Mouse (Mus musculus) lung, embryonic 14.5 days (tissue): ENCODE measurements around the gene Ppan. TPM values are rescaled to one million over a fixed set of nuclear protein-coding genes. Genes with fewer than 3 reads are reported as not detected.
A peak's percentile ranks its signal among the peaks of the same experiment; 100 is the strongest.

Source experiments
- ATAC-seq: fragments of 200-750 bp; cut with Nextera tagmentation; 2 replicates; pipeline ENCODE4 v1.8.0; 2017; ENCODE audit warnings: mild to moderate bottlenecking, moderate TSS enrichment, moderate library complexity; ENCODE audit not compliant: insufficient read depth
- DNase-seq: peaks from one replicate; pipeline ENCODE4 v3.0.0-alpha.2; 2015
- H3K27ac ChIP-seq: fragments of 300-500 bp; sonication (generic); 2 replicates; pipeline ENCODE4 v1.5.1; 2014; ENCODE audit warnings: low read depth, mild to moderate bottlenecking, moderate library complexity
- H3K27me3 ChIP-seq: fragments of 300-500 bp; sonication (generic); 2 replicates; pipeline ENCODE4 v1.6.1; 2014; ENCODE audit warnings: low read length, control low read depth; ENCODE audit not compliant: insufficient read depth
- H3K36me3 ChIP-seq: fragments of 300-500 bp; sonication (generic); 2 replicates; pipeline ENCODE4 v1.6.1; 2014; ENCODE audit warnings: control low read depth; ENCODE audit not compliant: insufficient read depth
- H3K4me1 ChIP-seq: fragments of 300-500 bp; sonication (generic); 2 replicates; pipeline ENCODE4 v1.6.1; 2014; ENCODE audit warnings: antibody characterized with exemption, control low read depth; ENCODE audit not compliant: insufficient read depth
- H3K4me2 ChIP-seq: fragments of 300-500 bp; sonication (generic); 2 replicates; pipeline ENCODE4 v1.6.1; 2014; ENCODE audit warnings: mild to moderate bottlenecking
- H3K4me3 ChIP-seq: fragments of 300-500 bp; sonication (generic); 2 replicates; pipeline ENCODE4 v1.5.1; 2014; ENCODE audit warnings: low read depth, low read length
- H3K9ac ChIP-seq: fragments of 300-500 bp; sonication (generic); 2 replicates; pipeline ENCODE4 v1.6.1; 2014
- H3K9me3 ChIP-seq: fragments of 300-500 bp; sonication (generic); 2 replicates; pipeline ENCODE4 v1.6.1; 2016; ENCODE audit warnings: low read depth, low read length, control low read depth
- CTCF ChIP-seq: IDR thresholded peaks from 2 replicates; pipeline ENCODE4 v1.5.1; 2016; ENCODE audit warnings: antibody characterized with exemption, low read depth
- WGBS: fragments of 180-500 bp; shearing (Covaris S2); extraction: QIAGEN DNeasy Blood & Tissue Kit; methylation state at CpG from one replicate; pipeline ENCODE4 v1.1.7; 2014; 5-methylcytosine and 5-hydroxymethylcytosine counted together
- polyA plus RNA-seq: library from polyadenylated mRNA; unstranded; fragments of >200 nt; fragmentation: Nextera tagmentation; extraction: Ambion mirVana; gene quantifications from 2 replicates; pipeline ENCODE4 v1.2.1, GENCODE M21; 2014

Ppan gene
- polyA plus RNA-seq, 1 experiment from 2014 or later: 83.6 TPM

DNA sequence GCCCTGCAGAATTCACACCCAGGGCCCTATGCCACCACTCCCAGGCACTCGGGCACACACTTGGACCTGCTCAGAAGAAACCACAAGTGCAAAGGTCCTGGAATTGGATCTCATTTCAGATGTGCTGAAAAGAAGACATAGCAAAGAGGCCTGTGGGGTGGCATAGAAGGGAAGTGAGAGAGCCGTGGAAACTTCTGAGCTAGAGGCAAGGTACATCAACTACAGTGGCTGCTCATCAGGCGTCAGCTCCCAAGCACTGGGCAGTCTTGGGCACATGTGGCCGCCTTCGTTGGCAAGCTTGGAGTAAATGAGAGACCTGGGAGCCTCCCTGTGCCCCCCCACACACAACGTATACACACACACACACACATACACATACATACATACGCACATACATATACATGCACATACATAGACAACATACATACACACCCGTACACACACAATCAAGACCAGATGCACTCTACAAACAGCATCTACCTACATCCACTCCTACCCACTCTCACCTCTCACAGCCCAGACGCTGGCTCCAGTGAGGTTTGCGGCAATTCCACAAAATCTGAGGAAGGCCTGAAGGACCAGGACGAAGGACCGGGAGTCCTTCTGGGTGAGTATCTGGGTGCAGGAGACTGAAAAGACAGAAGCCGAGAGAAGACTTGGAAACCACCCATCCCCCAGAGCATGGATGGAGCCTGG lies 8.7 kb upstream of the Ppan start, which contains the start of gene Angptl6:
TSS of gene Angptl6 (minus strand) at position 631 of the 696 bp plus-strand sequence.
- Histone ChIP-seq H3K4me3 (peak within 1 kb of the TSS; percentile 37), H3K9me3 (no peaks in the 10 kb centered on the region), H3K4me2 (peak within 1 kb of the TSS; percentile 71), H3K27me3 (no peaks in the 10 kb centered on the region), H3K36me3 (no peaks in the 10 kb centered on the region), H3K27ac (peak within 1 kb of the TSS; percentile 92), H3K4me1 (no peaks in the 10 kb centered on the region), H3K9ac (peak within 1 kb of the TSS; percentile 58)
- DNase-seq: no peak
- no peak for ATAC-seq
- no peak for TF ChIP-seq CTCF
- whole genome bisulfite sequencing: 78% methylated on average over 13 of the region's 13 CpGs

DNA sequence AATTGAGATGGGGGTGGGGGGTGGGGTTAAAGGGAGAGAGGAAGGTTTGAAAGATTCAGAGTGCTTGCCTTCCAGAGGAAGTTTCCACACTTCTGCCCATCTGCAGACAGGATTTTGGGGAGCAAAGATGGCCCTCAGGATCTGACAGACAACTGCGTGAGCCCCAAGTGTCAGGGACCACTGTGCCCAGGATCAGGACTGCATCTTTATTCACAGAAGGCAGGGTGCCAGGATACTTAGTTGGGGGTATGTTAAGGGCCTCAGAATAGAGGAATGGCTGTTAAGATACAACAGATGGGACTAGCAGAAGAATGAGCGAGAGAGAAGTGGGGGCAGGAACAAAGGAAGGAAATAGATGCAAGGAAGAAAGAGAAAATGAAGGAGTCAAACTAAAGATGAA lies 1.4 kb upstream of the Ppan start:
- Histone ChIP-seq H3K36me3 (peaks cover 22% of the 10 kb centered on the region), H3K9me3 (no peaks in the 10 kb centered on the region)
- 92% methylated on average over 2 of the region's 2 CpGs for WGBS

DNA sequence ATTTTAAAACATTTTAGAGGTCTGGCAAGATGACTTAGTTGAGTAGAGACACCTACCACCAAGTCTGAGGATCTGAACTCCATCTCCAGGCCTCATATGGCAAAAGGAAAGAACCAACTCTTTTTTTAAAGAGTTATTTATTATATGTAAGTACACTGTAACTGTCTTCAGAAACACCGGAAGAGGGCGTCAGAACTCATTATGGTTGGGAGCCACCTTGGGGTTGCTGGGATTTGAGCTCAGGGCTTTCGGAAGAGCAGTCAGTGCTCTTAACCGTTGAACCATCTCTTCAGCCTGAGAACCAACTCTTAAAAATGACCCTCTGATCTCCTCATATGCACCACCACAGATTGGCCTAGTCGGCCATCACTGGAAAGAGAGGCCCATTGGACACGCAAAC lies 784 bp upstream of the Ppan start:
- 87% methylated on average over 6 of the region's 6 CpGs for WGBS
- no peak for ATAC-seq
- H3K9ac ChIP-seq: no peak overlapping the region
- no peaks in the 10 kb centered on the region for H3K4me1 ChIP-seq
- no peaks in the 10 kb centered on the region for H3K9me3 ChIP-seq
- no peaks in the 10 kb centered on the region for H3K27me3 ChIP-seq
- peak overlapping the region; percentile 97 for H3K27ac ChIP-seq
- no peak for DNase-seq
- no peak for TF ChIP-seq CTCF
- no peak overlapping the region for H3K4me3 ChIP-seq
- H3K4me2 ChIP-seq: peak overlapping the region; percentile 64
- peaks cover 29% of the 10 kb centered on the region for H3K36me3 ChIP-seq

More for the DNA sequence above, 1.4 kb upstream of the Ppan start:
- H3K27me3 ChIP-seq: no peaks in the 10 kb centered on the region
- ATAC-seq: no peak
- TF ChIP-seq CTCF: no peak
- H3K4me3 ChIP-seq: no peak overlapping the region
- H3K27ac ChIP-seq: no peak overlapping the region
- no peak overlapping the region for H3K4me2 ChIP-seq
- H3K9ac ChIP-seq: no peak overlapping the region
- no peaks in the 10 kb centered on the region for H3K4me1 ChIP-seq
- DNase-seq: no peak

DNA sequence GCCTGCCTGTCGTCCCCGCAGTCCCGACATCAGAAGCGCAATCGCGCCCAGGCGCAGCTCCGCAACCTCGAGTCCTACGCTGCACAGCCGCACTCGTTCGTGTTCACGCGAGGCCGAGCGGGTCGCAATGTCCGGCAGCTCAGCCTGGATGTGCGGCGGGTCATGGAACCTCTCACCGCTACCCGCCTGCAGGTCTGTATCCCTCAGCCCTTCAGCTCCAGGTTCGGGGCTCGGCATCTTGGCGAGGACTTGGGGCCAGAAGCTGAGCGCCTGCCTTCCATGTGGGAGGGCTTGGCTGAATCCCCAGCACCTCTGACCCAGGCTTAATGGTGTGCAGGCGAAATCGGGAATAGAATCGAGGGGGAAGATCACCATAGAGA lies 401 bp downstream of the Ppan start:
- Histone ChIP-seq H3K36me3 (peaks cover 40% of the 10 kb centered on the region), H3K9ac (peak overlapping the region; percentile 90), H3K4me3 (peak overlapping the region; percentile 98), H3K27me3 (no peaks in the 10 kb centered on the region), H3K9me3 (no peaks in the 10 kb centered on the region), H3K4me1 (no peaks in the 10 kb centered on the region), H3K27ac (peak overlapping the region; percentile 97; the same call in 1 of the 2 replicates), H3K4me2 (peak overlapping the region; percentile 64)
- WGBS: 0% methylated on average over 30 of the region's 30 CpGs
- DNase-seq: peak; percentile 44
- peak; percentile 19; the same call in 1 of the 2 replicates for ATAC-seq
- no peak for TF ChIP-seq CTCF

DNA sequence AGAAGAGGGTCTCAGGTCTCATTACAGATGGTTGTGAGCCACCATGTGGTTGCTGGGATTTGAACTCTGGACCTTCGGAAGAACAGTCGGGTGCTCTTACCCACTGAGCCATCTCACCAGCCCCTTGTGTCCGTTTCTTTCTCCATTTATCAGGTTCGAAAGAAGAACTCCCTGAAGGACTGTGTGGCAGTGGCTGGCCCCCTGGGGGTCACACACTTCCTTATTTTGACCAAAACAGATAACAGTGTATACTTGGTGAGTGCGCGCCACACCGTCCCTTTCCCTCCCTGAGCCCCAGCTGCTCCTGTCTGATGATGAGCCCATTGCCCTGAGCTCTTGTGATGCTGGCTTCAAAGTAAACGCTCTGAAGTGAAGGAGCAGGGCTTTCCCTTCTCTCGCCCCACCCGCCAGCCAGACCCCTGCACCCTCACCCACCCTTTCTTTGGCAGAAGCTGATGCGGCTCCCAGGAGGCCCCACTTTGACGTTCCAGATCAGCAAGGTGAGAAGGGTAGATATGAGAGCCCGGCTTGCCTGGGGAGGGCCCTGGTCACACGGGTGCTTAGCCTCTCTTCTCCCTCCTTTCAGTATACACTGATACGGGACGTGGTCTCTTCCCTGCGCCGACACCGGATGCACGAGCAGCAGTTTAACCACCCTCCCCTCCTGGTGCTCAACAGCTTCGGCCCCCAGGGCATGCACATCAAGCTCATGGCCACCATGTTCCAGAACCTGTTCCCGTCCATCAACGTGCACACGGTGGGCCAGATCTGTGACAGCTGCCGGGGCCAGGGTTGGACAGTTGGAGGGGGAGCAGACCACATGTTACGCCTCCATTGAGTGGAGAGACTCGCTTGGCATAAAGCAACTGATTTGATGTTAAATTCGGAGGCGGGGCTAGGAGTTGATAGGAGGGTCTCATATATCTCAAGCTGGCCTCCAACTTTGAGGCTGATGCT lies 1.5 kb downstream of the Ppan start:
- ATAC-seq: no peak

DNA sequence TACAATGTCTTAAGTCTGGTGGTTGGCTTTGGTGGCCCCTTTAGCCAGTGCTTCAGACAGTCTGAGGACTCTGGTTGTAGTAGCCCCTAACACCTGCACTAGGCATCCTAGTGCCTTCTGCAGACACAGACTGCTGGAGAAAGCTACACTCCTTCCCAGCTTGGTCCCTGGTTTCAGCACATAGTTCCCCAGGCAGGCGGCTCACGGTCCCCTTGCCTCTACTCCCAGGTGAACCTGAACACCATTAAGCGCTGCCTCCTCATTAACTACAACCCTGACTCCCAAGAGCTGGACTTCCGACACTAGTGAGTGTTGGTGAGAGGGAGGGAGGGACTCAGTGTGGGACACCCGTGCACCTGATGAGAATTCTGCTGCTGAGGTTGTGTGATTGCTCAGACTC lies 2.4 kb downstream of the Ppan start:
- 89% methylated on average over 5 of the region's 5 CpGs for WGBS
- no peak for TF ChIP-seq CTCF
- no peak overlapping the region for H3K4me2 ChIP-seq
- H3K4me1 ChIP-seq: no peaks in the 10 kb centered on the region
- H3K4me3 ChIP-seq: no peak overlapping the region
- H3K9me3 ChIP-seq: no peaks in the 10 kb centered on the region
- DNase-seq: no peak
- no peak for ATAC-seq
- no peak overlapping the region for H3K27ac ChIP-seq
- H3K27me3 ChIP-seq: no peaks in the 10 kb centered on the region
- H3K36me3 ChIP-seq: peaks cover 61% of the 10 kb centered on the region
- H3K9ac ChIP-seq: no peak overlapping the region

More for the DNA sequence above, 1.5 kb downstream of the Ppan start:
- Histone ChIP-seq H3K36me3 (peaks cover 51% of the 10 kb centered on the region), H3K4me2 (peak overlapping the region; percentile 64), H3K9me3 (no peaks in the 10 kb centered on the region), H3K27me3 (no peaks in the 10 kb centered on the region), H3K27ac (no peak overlapping the region), H3K9ac (no peak overlapping the region), H3K4me3 (peak overlapping the region; percentile 98), H3K4me1 (no peaks in the 10 kb centered on the region)
- DNase-seq: no peak
- no peak for TF ChIP-seq CTCF
- 72% methylated on average over 29 of the region's 29 CpGs for WGBS
